8 mouse cellular contexts compared by ENCODE assay signal in genomic region chr15:98533035-98533531, GRCm38 (mm10). TPM values are rescaled to one million over a fixed set of nuclear protein-coding genes. Genes with fewer than 3 reads are reported as not detected.
A peak's percentile ranks its signal among the peaks of the same experiment; 100 is the strongest.
DNase-seq lines count a peak whose midpoint lies in the region; ATAC-seq and TF ChIP-seq lines count a peak whose summit lies in the region.

No protein-coding gene starts in this region.

- H3K4me3 ChIP-seq in heart, embryonic 13.5 days: peak overlapping the region; percentile 92
- peak overlapping the region; percentile 83 to 95 for H3K4me3 ChIP-seq in ES-E14 (ENCODE audit: insufficient read depth in 1 of 2, low read depth in 1 of 2, low read length in 2 of 2, poor library complexity in 1 of 2, severe bottlenecking in 1 of 2)
- H3K4me3 ChIP-seq in embryonic facial prominence, embryonic 14.5 days (ENCODE audit: low read depth, low read length): peak overlapping the region; percentile 88
- peak overlapping the region; percentile 82 for H3K4me3 ChIP-seq in limb, embryonic 13.5 days
- peak overlapping the region; percentile 86 for H3K4me3 ChIP-seq in stomach, embryonic 16.5 days (replicated peaks; ENCODE audit: low read length)

- peak overlapping the region; percentile 94 for H3K9ac ChIP-seq in heart, embryonic 13.5 days
- H3K9ac ChIP-seq in ES-E14 (ENCODE audit: insufficient read depth, low read depth, low read length, poor library complexity, severe bottlenecking): peak overlapping the region; percentile 97
- H3K9ac ChIP-seq in embryonic facial prominence, embryonic 14.5 days (ENCODE audit: low read depth, low read length): peak overlapping the region; percentile 94
- H3K9ac ChIP-seq in limb, embryonic 13.5 days: peak overlapping the region; percentile 90
- peak overlapping the region; percentile 96 for H3K9ac ChIP-seq in stomach, embryonic 16.5 days (ENCODE audit: low read length)

- in situ Hi-C loops in ES-E14 (cut with MboI; ENCODE audit: low sequenced_read_pairs in 2 of 2, unreplicated experiment in 2 of 2): no loop called here

- H3K27ac ChIP-seq in heart, embryonic 13.5 days (replicated peaks): peak overlapping the region; percentile 98
- H3K27ac ChIP-seq in ES-E14 (ENCODE audit: insufficient read depth, low read depth, low read length, poor library complexity, severe bottlenecking): peak overlapping the region; percentile 63
- H3K27ac ChIP-seq in embryonic facial prominence, embryonic 14.5 days (replicated peaks; ENCODE audit: low read depth, low read length): peak overlapping the region; percentile 98; the same call in 1 of the 2 replicates
- peak overlapping the region; percentile 44; the same call in 1 of the 2 replicates for H3K27ac ChIP-seq in limb, embryonic 13.5 days
- H3K27ac ChIP-seq in stomach, embryonic 16.5 days (ENCODE audit: low read length): peak overlapping the region; percentile 99

- peak overlapping the region; percentile 93 for H3K4me2 ChIP-seq in heart, embryonic 13.5 days
- H3K4me2 ChIP-seq in embryonic facial prominence, embryonic 14.5 days (ENCODE audit: low read depth, low read length): peak overlapping the region; percentile 87
- H3K4me2 ChIP-seq in limb, embryonic 13.5 days (replicated peaks): peak overlapping the region; percentile 88
- peak overlapping the region; percentile 91 for H3K4me2 ChIP-seq in stomach, embryonic 16.5 days (ENCODE audit: low read depth, low read length)

- H3K4me1 ChIP-seq in heart, embryonic 13.5 days: peaks cover 18% of the 10 kb centered on the region
- peaks cover 0 to 2% of the 10 kb centered on the region in 2 experiments; a peak in 2 of 4 replicates for H3K4me1 ChIP-seq in ES-E14 (ENCODE audit: control insufficient read depth in 2 of 2, insufficient read depth in 2 of 2, low read length in 2 of 2, poor library complexity in 1 of 2)
- peaks cover 7% of the 10 kb centered on the region for H3K4me1 ChIP-seq in embryonic facial prominence, embryonic 14.5 days (ENCODE audit: control insufficient read depth, insufficient read depth, low read length)
- H3K4me1 ChIP-seq in limb, embryonic 13.5 days: peaks cover 13% of the 10 kb centered on the region
- H3K4me1 ChIP-seq in stomach, embryonic 16.5 days (ENCODE audit: control insufficient read depth, insufficient read depth, low read length): peaks cover 7% of the 10 kb centered on the region; the same call in 1 of the 2 replicates

- peaks cover 45% of the 10 kb centered on the region for H3K36me3 ChIP-seq in heart, embryonic 13.5 days
- peaks cover 29% of the 10 kb centered on the region for H3K36me3 ChIP-seq in ES-E14 (ENCODE audit: control insufficient read depth, insufficient read depth, low read length, poor library complexity, severe bottlenecking)
- H3K36me3 ChIP-seq in embryonic facial prominence, embryonic 14.5 days (ENCODE audit: control insufficient read depth, insufficient read depth, low read length): peaks cover 44% of the 10 kb centered on the region
- H3K36me3 ChIP-seq in limb, embryonic 13.5 days: peaks cover 43% of the 10 kb centered on the region
- H3K36me3 ChIP-seq in stomach, embryonic 16.5 days (ENCODE audit: control insufficient read depth, insufficient read depth, low read length): peaks cover 15% of the 10 kb centered on the region

- no peaks in the 10 kb centered on the region for H3K9me3 ChIP-seq in heart, embryonic 13.5 days
- H3K9me3 ChIP-seq in ES-E14 (ENCODE audit: control insufficient read depth, insufficient read depth, low read depth, low read length): no peaks in the 10 kb centered on the region
- H3K9me3 ChIP-seq in embryonic facial prominence, embryonic 14.5 days (ENCODE audit: control insufficient read depth, low read length): no peaks in the 10 kb centered on the region
- no peaks in the 10 kb centered on the region for H3K9me3 ChIP-seq in limb, embryonic 13.5 days
- no peaks in the 10 kb centered on the region for H3K9me3 ChIP-seq in stomach, embryonic 16.5 days (replicated peaks; ENCODE audit: control insufficient read depth, low read length)

- intact Hi-C loops in heart, postnatal 25 days (cut with DNase I): loop anchor here (2.0 kb wide), 1 partner anchor 34 kb away; no protein-coding TSS in a partner anchor

- no peak for ATAC-seq in heart, embryonic 13.5 days (ENCODE audit: extremely low read depth, insufficient number of reproducible peaks, low FRiP score, low TSS enrichment)
- no peak for ATAC-seq in embryonic facial prominence, embryonic 14.5 days (ENCODE audit: low read depth)
- no peak for ATAC-seq in limb, embryonic 13.5 days (ENCODE audit: low FRiP score, low read depth)
- ATAC-seq in stomach, embryonic 16.5 days (ENCODE audit: insufficient read depth, low FRiP score): no peak
- ATAC-seq in frontal cortex, adult (ENCODE audit: low TSS enrichment): no peak

- H3K27me3 ChIP-seq in heart, embryonic 13.5 days (replicated peaks): no peaks in the 10 kb centered on the region
- H3K27me3 ChIP-seq in embryonic facial prominence, embryonic 14.5 days (replicated peaks; ENCODE audit: control insufficient read depth, insufficient read depth, low read length): no peaks in the 10 kb centered on the region
- no peaks in the 10 kb centered on the region for H3K27me3 ChIP-seq in limb, embryonic 13.5 days
- no peaks in the 10 kb centered on the region for H3K27me3 ChIP-seq in stomach, embryonic 16.5 days (ENCODE audit: control insufficient read depth, insufficient read depth, low read length)

- no peak for DNase-seq in heart, postnatal 25 days (ENCODE audit: low spot score)
- no peak for DNase-seq in ES-E14 (ENCODE audit: low read depth, low spot score)
- no peak for DNase-seq in embryonic facial prominence, embryonic 14.5 days (ENCODE audit: low spot score)
- no peak for DNase-seq in right cerebral cortex, postnatal 4 days

- WGBS in heart, embryonic 13.5 days: under 1% methylated on average over 18 of the region's 18 CpGs
- WGBS in embryonic facial prominence, embryonic 14.5 days: under 1% methylated on average over 18 of the region's 18 CpGs
- WGBS in limb, embryonic 13.5 days: 0% methylated on average over 18 of the region's 18 CpGs
- under 1% methylated on average over 18 of the region's 18 CpGs for WGBS in stomach, embryonic 16.5 days

TF ChIP-seq in ES-E14, 5 proteins besides CTCF, POLR2A, EP300 and RAD21:
- TF ChIP-seq ZNF384 (IDR thresholded peaks at IDR 0.05; ENCODE audit: low read depth, low read length): no peak
- no peak for TF ChIP-seq HCFC1 (IDR thresholded peaks at IDR 0.05; ENCODE audit: borderline replicate concordance, insufficient read depth, low read length)
- no peak for TF ChIP-seq CHD2 (IDR thresholded peaks at IDR 0.05; ENCODE audit: low read depth, low read length)
- no peak for TF ChIP-seq MAFK (IDR thresholded peaks at IDR 0.05; ENCODE audit: insufficient read depth, low read depth, low read length)
- TF ChIP-seq ZC3H11A (IDR thresholded peaks at IDR 0.05; ENCODE audit: borderline replicate concordance, low read depth, low read length): no peak

RNA-seq across cellular contexts. Expression of gene Kansl2, which starts 1.0 kb away (rescaled TPM):
- 80.4 and 81.1 TPM in 2 replicates for polyA plus RNA-seq in heart, embryonic 13.5 days (2015; fragmentation: Nextera tagmentation; extraction: Ambion mirVana)
- total RNA-seq in heart, postnatal 25 days (2021): 10 to 100 TPM; 74.0 to 75.6 TPM
- total RNA-seq in ES-E14 (2012; rRNA removed): 95.0 and 111 TPM in 2 replicates
- 94.3 and 97.7 TPM in 2 replicates for polyA plus RNA-seq in embryonic facial prominence, embryonic 14.5 days (2014; fragmentation: Nextera tagmentation; extraction: Ambion mirVana)
- 139 and 147 TPM in 2 replicates for polyA plus RNA-seq in limb, embryonic 13.5 days (2015; fragmentation: Nextera tagmentation; extraction: Ambion mirVana)
- polyA plus RNA-seq in stomach, embryonic 16.5 days (2015; fragmentation: Nextera tagmentation; extraction: Ambion mirVana): 65.1 and 66.9 TPM in 2 replicates

RNA-seq across cellular contexts. Expression of gene Ccnt1, which starts 37.6 kb away (rescaled TPM):
- 35.2 and 35.8 TPM in 2 replicates for polyA plus RNA-seq in heart, embryonic 13.5 days (2015; fragmentation: Nextera tagmentation; extraction: Ambion mirVana)
- total RNA-seq in heart, postnatal 25 days (2021): 10 to 100 TPM; 31.0 to 31.9 TPM
- 53.1 and 59.1 TPM in 2 replicates for total RNA-seq in ES-E14 (2012; rRNA removed)
- polyA plus RNA-seq in embryonic facial prominence, embryonic 14.5 days (2014; fragmentation: Nextera tagmentation; extraction: Ambion mirVana): 47.9 and 51.3 TPM in 2 replicates
- 57.7 and 62.1 TPM in 2 replicates for polyA plus RNA-seq in limb, embryonic 13.5 days (2015; fragmentation: Nextera tagmentation; extraction: Ambion mirVana)
- polyA plus RNA-seq in stomach, embryonic 16.5 days (2015; fragmentation: Nextera tagmentation; extraction: Ambion mirVana): 44.9 and 52.4 TPM in 2 replicates

RNA-seq across cellular contexts. Expression of gene 4930415O20Rik, which starts 37.7 kb away (rescaled TPM):
- 0.29 and 0.48 TPM in 2 replicates for polyA plus RNA-seq in heart, embryonic 13.5 days (2015; fragmentation: Nextera tagmentation; extraction: Ambion mirVana)
- 1 to 10 TPM in 1 of 2 experiments, under 1 TPM in 1; 0.68 to 1.0 TPM for total RNA-seq in heart, postnatal 25 days (2021)
- not detected in 2 replicates for total RNA-seq in ES-E14 (2012; rRNA removed)
- polyA plus RNA-seq in embryonic facial prominence, embryonic 14.5 days (2014; fragmentation: Nextera tagmentation; extraction: Ambion mirVana): not detected in 2 replicates
- polyA plus RNA-seq in limb, embryonic 13.5 days (2015; fragmentation: Nextera tagmentation; extraction: Ambion mirVana): not detected in 2 replicates
- 0.44 and 0.45 TPM in 2 replicates for polyA plus RNA-seq in stomach, embryonic 16.5 days (2015; fragmentation: Nextera tagmentation; extraction: Ambion mirVana)

RNA-seq across cellular contexts. Expression of gene Olfr279, which starts 40.9 kb away (rescaled TPM):
- polyA plus RNA-seq in heart, embryonic 13.5 days (2015; fragmentation: Nextera tagmentation; extraction: Ambion mirVana): not detected in 2 replicates
- not detected for total RNA-seq in heart, postnatal 25 days (2021)
- 0.04 TPM in 1 of 2 replicates, not detected in the other for total RNA-seq in ES-E14 (2012; rRNA removed)
- not detected in 2 replicates for polyA plus RNA-seq in embryonic facial prominence, embryonic 14.5 days (2014; fragmentation: Nextera tagmentation; extraction: Ambion mirVana)
- polyA plus RNA-seq in limb, embryonic 13.5 days (2015; fragmentation: Nextera tagmentation; extraction: Ambion mirVana): not detected in 2 replicates
- not detected in 2 replicates for polyA plus RNA-seq in stomach, embryonic 16.5 days (2015; fragmentation: Nextera tagmentation; extraction: Ambion mirVana)

RNA-seq across cellular contexts. Expression of gene Lalba, which starts 50.6 kb away (rescaled TPM):
- polyA plus RNA-seq in heart, embryonic 13.5 days (2015; fragmentation: Nextera tagmentation; extraction: Ambion mirVana): not detected in 2 replicates
- not detected for total RNA-seq in heart, postnatal 25 days (2021)
- not detected in 2 replicates for total RNA-seq in ES-E14 (2012; rRNA removed)
- polyA plus RNA-seq in embryonic facial prominence, embryonic 14.5 days (2014; fragmentation: Nextera tagmentation; extraction: Ambion mirVana): not detected in 2 replicates
- polyA plus RNA-seq in limb, embryonic 13.5 days (2015; fragmentation: Nextera tagmentation; extraction: Ambion mirVana): 0.19 TPM in 1 of 2 replicates, not detected in the other
- polyA plus RNA-seq in stomach, embryonic 16.5 days (2015; fragmentation: Nextera tagmentation; extraction: Ambion mirVana): 0.25 TPM in 1 of 2 replicates, not detected in the other

Comparison
In these comparisons a context has a peak if more than half of its experiments do, and no peak if none do; other contexts are left out.
1. H3K27ac ChIP-seq: peak in every context shown above with its lines; median percentile 99 in stomach, embryonic 16.5 days; 98 in heart, embryonic 13.5 days; 98 in embryonic facial prominence, embryonic 14.5 days; 63 in ES-E14; 44 in limb, embryonic 13.5 days.